Mouse (Mus musculus) stomach, postnatal 0 days (tissue): ENCODE measurements around the gene Fyco1. TPM values are rescaled to one million over a fixed set of nuclear protein-coding genes. Genes with fewer than 3 reads are reported as not detected.
A peak's percentile ranks its signal among the peaks of the same experiment; 100 is the strongest.

ENCODE experiments used
- ATAC-seq: fragments of 200-750 bp; cut with Nextera tagmentation; 2 replicates; pipeline ENCODE4 v1.8.0; 2017; ENCODE audit not compliant: low FRiP score, low TSS enrichment
- DNase-seq: peaks from one replicate; pipeline ENCODE4 v3.0.0-alpha.2; 2016; ENCODE audit warnings: low spot score
- H3K27ac ChIP-seq: fragments of 300-500 bp; sonication (generic); replicated peaks from 2 replicates; pipeline ENCODE4 v1.5.1; 2014; ENCODE audit warnings: mild to moderate bottlenecking, control low read depth
- H3K27me3 ChIP-seq: fragments of 300-500 bp; sonication (generic); 2 replicates; pipeline ENCODE4 v1.6.1; 2014; ENCODE audit warnings: low read length; ENCODE audit not compliant: control insufficient read depth, insufficient read depth
- H3K36me3 ChIP-seq: fragments of 300-500 bp; sonication (generic); 2 replicates; pipeline ENCODE4 v1.6.1; 2014; ENCODE audit warnings: low read length, mixed read lengths; ENCODE audit not compliant: control insufficient read depth, insufficient read depth
- H3K4me1 ChIP-seq: fragments of 300-500 bp; sonication (generic); replicated peaks from 2 replicates; pipeline ENCODE4 v1.6.1; 2014; ENCODE audit warnings: antibody characterized with exemption; ENCODE audit not compliant: control insufficient read depth, insufficient read depth
- H3K4me2 ChIP-seq: fragments of 300-500 bp; sonication (generic); replicated peaks from 2 replicates; pipeline ENCODE4 v1.6.1; 2014; ENCODE audit warnings: low read depth, mild to moderate bottlenecking, control low read depth, moderate library complexity
- H3K4me3 ChIP-seq: fragments of 300-500 bp; sonication (generic); 2 replicates; pipeline ENCODE4 v1.5.1; 2014; ENCODE audit warnings: low read depth, low read length, control low read depth
- H3K9ac ChIP-seq: fragments of 300-500 bp; sonication (generic); 2 replicates; pipeline ENCODE4 v1.6.1; 2014; ENCODE audit warnings: mild to moderate bottlenecking, low read length, control low read depth, mixed read lengths
- H3K9me3 ChIP-seq: fragments of 300-500 bp; sonication (generic); 2 replicates; pipeline ENCODE4 v1.6.1; 2016; ENCODE audit warnings: low read length; ENCODE audit not compliant: control insufficient read depth
- CTCF ChIP-seq: IDR thresholded peaks from 2 replicates; pipeline ENCODE4 v1.5.1; 2016; ENCODE audit warnings: antibody characterized with exemption, low read depth, mild to moderate bottlenecking, moderate library complexity
- EP300 ChIP-seq: optimal IDR thresholded peaks from 2 replicates; pipeline ENCODE3; 2016; ENCODE audit warnings: antibody characterized with exemption
- WGBS: fragments of 180-500 bp; shearing (Covaris S2); extraction: QIAGEN DNeasy Blood & Tissue Kit; methylation state at CpG from one replicate; pipeline ENCODE4 v1.1.7; 2014; 5-methylcytosine and 5-hydroxymethylcytosine counted together
- polyA plus RNA-seq: library from polyadenylated mRNA; unstranded; fragments of >200 nt; fragmentation: Nextera tagmentation; extraction: Ambion mirVana; gene quantifications from 2 replicates; pipeline ENCODE4 v1.2.1, GENCODE M21; 2015

Fyco1 gene
- 6.8 and 6.9 TPM in 2 replicates for polyA plus RNA-seq

DNA sequence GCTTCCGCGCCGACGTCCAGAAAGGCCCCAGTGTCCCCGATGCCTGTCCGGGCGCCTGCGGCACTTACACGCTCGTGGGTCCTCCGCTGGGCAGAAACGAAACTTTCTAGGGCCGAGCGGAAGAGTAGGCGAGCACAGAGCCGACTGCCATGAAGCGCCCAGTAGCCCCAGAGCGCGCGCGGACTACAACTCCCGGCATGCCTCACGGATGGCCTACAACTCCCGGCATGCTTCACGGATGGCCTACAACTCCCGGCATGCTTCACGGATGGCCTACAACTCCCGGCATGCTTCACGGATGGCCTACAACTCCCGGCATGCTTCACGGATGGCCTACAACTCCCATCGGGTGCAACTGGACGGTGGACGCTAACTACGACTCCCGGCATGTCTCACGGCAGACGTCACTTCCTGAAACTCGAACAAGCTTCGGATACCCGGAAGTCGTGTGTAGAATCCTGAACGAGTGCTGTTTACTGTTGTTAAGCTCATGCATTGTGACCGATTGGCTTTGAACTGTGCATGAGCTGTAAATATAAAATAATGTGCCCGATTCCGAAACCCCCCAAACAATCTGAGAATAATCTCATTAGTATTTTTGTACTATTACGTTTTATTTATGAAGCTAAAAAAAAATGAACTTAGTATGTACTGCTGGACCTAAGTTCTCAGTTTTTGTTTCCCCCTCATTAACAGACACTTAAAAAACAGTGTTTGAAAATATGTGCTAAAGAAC is at the start of gene Fyco1:
Gene Fyco1 (minus strand): TSS at position 187 of the 736 bp plus-strand sequence.
- peak within 1 kb of the TSS; percentile 84 for H3K4me3 ChIP-seq
- H3K9me3 ChIP-seq: no peaks in the 10 kb centered on the region
- ATAC-seq (peak; percentile 98), DNase-seq (peak; percentile 91)
- H3K4me1 ChIP-seq: no peaks in the 10 kb centered on the region; the same call in 1 of the 2 replicates
- WGBS: under 1% methylated on average over 47 of the region's 47 CpGs
- TF ChIP-seq CTCF (no peak), EP300 (peak; percentile 50)
- H3K9ac ChIP-seq: peak within 1 kb of the TSS; percentile 95
- H3K36me3 ChIP-seq: no peaks in the 10 kb centered on the region
- peak within 1 kb of the TSS; percentile 99 for H3K27ac ChIP-seq
- no peaks in the 10 kb centered on the region for H3K27me3 ChIP-seq
- H3K4me2 ChIP-seq: peak within 1 kb of the TSS; percentile 75

DNA sequence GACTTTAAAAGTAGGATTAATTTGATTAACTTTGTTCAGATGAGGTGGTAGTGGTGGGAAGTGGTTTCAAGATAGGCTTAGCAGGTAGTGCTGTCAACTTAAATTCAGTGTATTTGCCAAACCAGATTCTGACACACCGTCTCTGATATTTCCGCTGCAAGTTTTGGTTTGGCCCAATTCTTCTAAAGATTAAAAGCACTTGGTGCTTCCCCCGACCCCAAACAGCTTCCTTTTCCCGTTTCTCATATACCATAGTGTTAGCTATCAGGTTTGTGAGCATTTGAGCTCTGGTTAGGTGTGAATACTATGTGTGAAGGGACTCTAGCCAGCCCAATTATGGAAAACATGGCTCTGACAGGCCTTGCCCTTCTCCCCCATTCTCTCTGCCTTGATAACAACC is 20.4 kb upstream of the Fyco1 start:
- no peaks in the 10 kb centered on the region for H3K36me3 ChIP-seq
- WGBS: 60% methylated on average over 4 of the region's 4 CpGs
- H3K4me2 ChIP-seq: no peak overlapping the region
- DNase-seq (no peak), ATAC-seq (no peak)
- TF ChIP-seq EP300 (no peak), CTCF (no peak)
- H3K9ac ChIP-seq: no peak overlapping the region
- no peak overlapping the region for H3K27ac ChIP-seq
- H3K4me3 ChIP-seq: no peak overlapping the region
- H3K4me1 ChIP-seq: no peaks in the 10 kb centered on the region
- H3K27me3 ChIP-seq: no peaks in the 10 kb centered on the region
- H3K9me3 ChIP-seq: no peaks in the 10 kb centered on the region

DNA sequence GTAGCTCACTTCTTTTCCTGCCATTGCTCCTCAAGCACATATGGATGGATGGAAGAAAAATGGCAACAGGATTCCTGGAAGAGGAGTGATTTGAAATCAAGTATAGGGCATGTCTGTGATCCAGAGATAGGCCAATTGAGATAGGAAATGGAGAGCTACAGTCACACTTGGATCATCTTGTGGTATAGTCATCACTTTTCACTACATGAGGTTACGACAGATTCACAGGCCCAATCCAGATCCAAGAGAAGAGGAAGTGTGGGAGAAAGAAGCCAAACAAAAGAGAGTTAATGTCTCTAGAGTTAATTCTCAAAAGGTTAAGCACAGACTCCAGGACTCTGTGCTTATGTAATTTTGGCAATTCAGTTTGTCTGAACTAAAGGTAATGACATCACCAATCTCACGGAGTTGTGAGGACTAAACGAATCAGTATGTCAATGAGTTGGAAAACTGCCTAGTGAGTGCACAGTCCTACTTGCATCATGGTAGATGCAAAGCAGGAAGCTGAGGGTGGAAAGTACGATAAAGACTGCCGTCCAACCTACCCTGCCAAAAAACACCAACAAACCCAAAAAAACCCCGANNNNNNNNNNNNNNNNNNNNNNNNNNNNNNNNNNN is 17.6 kb upstream of the Fyco1 start:
- Histone ChIP-seq H3K27me3 (no peaks in the 10 kb centered on the region), H3K36me3 (no peaks in the 10 kb centered on the region), H3K4me1 (no peaks in the 10 kb centered on the region), H3K9ac (no peak overlapping the region), H3K4me3 (no peak overlapping the region), H3K27ac (no peak overlapping the region), H3K4me2 (no peak overlapping the region), H3K9me3 (no peaks in the 10 kb centered on the region)
- TF ChIP-seq CTCF (no peak), EP300 (no peak)
- WGBS: 48% methylated on average over 5 of the region's 6 CpGs
- ATAC-seq (no peak), DNase-seq (no peak)

DNA sequence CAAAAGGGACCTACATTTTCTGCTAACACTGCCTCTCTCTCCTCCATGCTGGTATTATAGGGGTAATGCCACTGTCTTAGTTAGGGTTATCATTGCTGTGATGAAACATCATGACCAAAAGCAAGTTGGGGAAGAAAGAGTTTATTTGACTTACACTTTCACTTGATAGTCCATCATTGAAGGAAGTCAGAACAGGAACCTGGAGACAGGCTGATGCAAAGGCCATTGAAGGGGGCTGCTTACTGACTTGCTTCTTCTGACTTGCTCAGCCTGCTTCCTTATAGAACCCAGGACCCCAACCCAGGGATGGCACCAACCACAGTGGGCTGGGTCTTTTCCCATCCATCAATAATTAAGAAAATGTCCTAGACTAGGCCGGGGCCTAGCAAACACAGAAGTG is 11.9 kb upstream of the Fyco1 start:
- Histone ChIP-seq H3K27me3 (no peaks in the 10 kb centered on the region), H3K9me3 (no peaks in the 10 kb centered on the region), H3K36me3 (no peaks in the 10 kb centered on the region), H3K4me2 (no peak overlapping the region), H3K4me1 (no peaks in the 10 kb centered on the region), H3K4me3 (no peak overlapping the region), H3K9ac (no peak overlapping the region), H3K27ac (no peak overlapping the region)
- DNase-seq: no peak
- no peak for ATAC-seq
- 95% methylated on average over 1 of the region's 1 CpGs for WGBS
- TF ChIP-seq CTCF (no peak), EP300 (no peak)

DNA sequence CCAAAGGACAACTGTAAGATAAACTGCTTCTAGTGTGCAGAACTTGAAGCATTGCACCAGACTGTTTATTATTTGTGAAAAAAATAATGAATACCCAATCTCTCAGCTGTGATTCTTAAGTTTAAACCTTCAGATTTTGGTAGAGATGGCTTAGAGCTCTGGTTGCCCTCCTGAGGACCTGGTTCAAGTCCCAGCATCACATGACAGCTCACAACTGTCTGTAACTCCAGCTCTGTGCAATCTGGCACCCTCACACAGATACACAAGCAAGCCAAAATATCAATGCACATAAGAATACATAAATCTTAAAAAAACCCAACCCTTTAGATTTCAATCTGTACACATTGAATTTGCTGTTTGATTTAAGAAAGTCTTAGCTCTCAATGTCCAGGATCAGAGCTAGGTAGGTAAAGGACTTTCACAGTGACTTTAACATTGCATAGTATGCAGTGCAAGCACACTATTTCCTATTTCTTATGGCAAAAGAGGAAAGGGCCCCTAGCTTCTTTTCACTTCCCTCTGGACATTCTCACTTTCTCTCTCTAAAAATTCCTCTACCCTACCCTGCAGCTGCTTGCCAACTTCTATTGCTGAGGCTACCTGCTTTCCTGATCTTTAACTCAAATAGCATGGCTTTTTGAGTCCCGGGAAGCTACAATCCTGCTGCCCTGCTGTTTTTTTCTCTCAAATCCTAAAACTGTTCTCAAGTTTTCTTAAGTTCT is 11.4 kb upstream of the Fyco1 start:
- ATAC-seq (no peak), DNase-seq (no peak)
- Histone ChIP-seq H3K4me2 (no peak overlapping the region), H3K9ac (no peak overlapping the region), H3K4me1 (no peaks in the 10 kb centered on the region), H3K9me3 (no peaks in the 10 kb centered on the region), H3K27ac (no peak overlapping the region), H3K27me3 (no peaks in the 10 kb centered on the region), H3K4me3 (no peak overlapping the region), H3K36me3 (no peaks in the 10 kb centered on the region)
- 85% methylated on average over 1 of the region's 1 CpGs for WGBS
- TF ChIP-seq CTCF: no peak
- no peak for TF ChIP-seq EP300
